Mouse (Mus musculus) cerebellum, adult 18-20 months (tissue): Measurements from ENCODE around the gene Dph1.

Experiments used
- DNase-seq, 2 experiments: peaks; one replicate each; pipeline ENCODE4 v3.0.0; 2021

Dph1 gene

GRCm38 (mm10) chr11:75157901-75158300, 33.1 kb downstream of the Dph1 start:
- no peak for DNase-seq

GRCm38 (mm10) chr11:75157037-75157436, 34.0 kb downstream of the Dph1 start:
- DNase-seq, result peak in 1 of 2 experiments; percentile 33

GRCm38 (mm10) chr11:75156416-75156815, 34.6 kb downstream of the Dph1 start:
- DNase-seq, result no peak

GRCm38 (mm10) chr11:75155985-75156384, 35.1 kb downstream of the Dph1 start:
- DNase-seq, result no peak

GRCm38 (mm10) chr11:75154053-75154585, 36.9 kb downstream of the Dph1 start:
- DNase-seq, result no peak

- DNase-seq, result peak; percentile 77 to 85
Measured at GRCm38 (mm10) chr11:75152603-75153557, 38.2 kb downstream of the Dph1 start.

- DNase-seq, result no peak
Measured at GRCm38 (mm10) chr11:75150346-75150745, 40.7 kb downstream of the Dph1 start.

- DNase-seq, result no peak
Measured at GRCm38 (mm10) chr11:75148332-75149035, 42.6 kb downstream of the Dph1 start.

- DNase-seq, result no peak
Measured at GRCm38 (mm10) chr11:75147846-75148168, 43.2 kb downstream of the Dph1 start.

- DNase-seq, result peak in 1 of 2 experiments; percentile 19
Measured at GRCm38 (mm10) chr11:75147106-75147845, 43.8 kb downstream of the Dph1 start.

- no peak for DNase-seq
Measured at GRCm38 (mm10) chr11:75145841-75146240, 45.2 kb downstream of the Dph1 start.

- no peak for DNase-seq
Measured at GRCm38 (mm10) chr11:75142749-75143148, 48.3 kb downstream of the Dph1 start.

GRCm38 (mm10) chr11:75141913-75142312, 49.1 kb downstream of the Dph1 start:
- DNase-seq, result no peak

- DNase-seq, result no peak
Measured at GRCm38 (mm10) chr11:75141038-75141437, 50.0 kb downstream of the Dph1 start.

- no peak for DNase-seq
Measured at GRCm38 (mm10) chr11:75140431-75140830, 50.6 kb downstream of the Dph1 start.

GRCm38 (mm10) chr11:75139122-75139963, 51.7 kb downstream of the Dph1 start:
- DNase-seq, result peak; percentile 30 to 48

- no peak for DNase-seq
Measured at GRCm38 (mm10) chr11:75136666-75137398, 54.2 kb downstream of the Dph1 start.

GRCm38 (mm10) chr11:75135358-75135757, 55.7 kb downstream of the Dph1 start:
- no peak for DNase-seq

- no peak for DNase-seq
Measured at GRCm38 (mm10) chr11:75134485-75135068, 56.5 kb downstream of the Dph1 start.

GRCm38 (mm10) chr11:75133951-75134350, 57.1 kb downstream of the Dph1 start:
- DNase-seq, result peak in 1 of 2 experiments; percentile 27

GRCm38 (mm10) chr11:75133391-75133790, 57.6 kb downstream of the Dph1 start:
- DNase-seq, result peak; percentile 58 to 60
